Mouse (Mus musculus) heart, postnatal 0 days (tissue): Measurements from ENCODE around the gene Ccz1. TPM values are rescaled to one million over a fixed set of nuclear protein-coding genes. Genes with fewer than 3 reads are reported as not detected.

Experiments used
- ATAC-seq: fragments of 200-750 bp; cut with Nextera tagmentation; 2 replicates; pipeline ENCODE4 v1.8.0; 2017; ENCODE audit warnings: low read depth, moderate number of reproducible peaks, moderate library complexity; ENCODE audit not compliant: insufficient read depth
- DNase-seq: peaks from one replicate; pipeline ENCODE4 v3.0.0-alpha.2; 2016; ENCODE audit warnings: low spot score
- H3K27ac ChIP-seq: fragments of 300-500 bp; sonication (generic); 2 replicates; pipeline ENCODE4 v1.5.1; 2014; ENCODE audit warnings: low read depth, mild to moderate bottlenecking
- H3K27me3 ChIP-seq: fragments of 300-500 bp; sonication (generic); 2 replicates; pipeline ENCODE4 v1.6.1; 2014; ENCODE audit warnings: low read length, mixed read lengths; ENCODE audit not compliant: control insufficient read depth, insufficient read depth
- H3K36me3 ChIP-seq: fragments of 300-500 bp; sonication (generic); replicated peaks from 2 replicates; pipeline ENCODE4 v1.6.1; 2014; ENCODE audit warnings: low read length, mixed read lengths; ENCODE audit not compliant: control insufficient read depth, insufficient read depth
- H3K4me1 ChIP-seq: fragments of 300-500 bp; sonication (generic); 2 replicates; pipeline ENCODE4 v1.6.1; 2014; ENCODE audit warnings: antibody characterized with exemption; ENCODE audit not compliant: control insufficient read depth, insufficient read depth
- H3K4me2 ChIP-seq: fragments of 300-500 bp; sonication (generic); 2 replicates; pipeline ENCODE4 v1.6.1; 2014; ENCODE audit warnings: low read depth, mild to moderate bottlenecking, low read length, moderate library complexity
- H3K4me3 ChIP-seq: fragments of 300-500 bp; sonication (generic); 2 replicates; pipeline ENCODE4 v1.5.1; 2014; ENCODE audit warnings: low read depth, low read length
- H3K9ac ChIP-seq: fragments of 300-500 bp; sonication (generic); replicated peaks from 2 replicates; pipeline ENCODE4 v1.6.1; 2014; ENCODE audit warnings: low read depth, low read length, mixed read lengths
- H3K9me3 ChIP-seq: fragments of 300-500 bp; sonication (generic); replicated peaks from 2 replicates; pipeline ENCODE4 v1.6.1; 2016; ENCODE audit warnings: low read length; ENCODE audit not compliant: control insufficient read depth
- CTCF ChIP-seq: IDR thresholded peaks from 2 replicates; pipeline ENCODE4 v1.5.1; 2016; ENCODE audit warnings: antibody characterized with exemption, control low read depth, low read depth
- EP300 ChIP-seq: IDR thresholded peaks from 2 replicates; pipeline ENCODE4 v1.6.1; 2016; ENCODE audit warnings: antibody characterized with exemption, low read depth
- WGBS: fragments of 180-500 bp; shearing (Covaris S2); extraction: QIAGEN DNeasy Blood & Tissue Kit; methylation state at CpG from one replicate; pipeline ENCODE4 v1.1.7; 2014; 5-methylcytosine and 5-hydroxymethylcytosine counted together
- polyA plus RNA-seq: library from polyadenylated mRNA; unstranded; fragments of >200 nt; fragmentation: Nextera tagmentation; extraction: Ambion mirVana; gene quantifications from 2 replicates; pipeline ENCODE4 v1.2.1, GENCODE M21; 2015
- total RNA-seq: library from RNA; depleted of rRNA; stranded (reverse); fragments of >200 nt; gene quantifications from 2 replicates; pipeline ENCODE4 v1.2.3, GENCODE M21; 2014; ENCODE audit warnings: low replicate concordance

Gene Ccz1
- total and polyA plus RNA-seq, 2 experiments from 2014 or later, result 34.0 to 44.2 TPM

DNA sequence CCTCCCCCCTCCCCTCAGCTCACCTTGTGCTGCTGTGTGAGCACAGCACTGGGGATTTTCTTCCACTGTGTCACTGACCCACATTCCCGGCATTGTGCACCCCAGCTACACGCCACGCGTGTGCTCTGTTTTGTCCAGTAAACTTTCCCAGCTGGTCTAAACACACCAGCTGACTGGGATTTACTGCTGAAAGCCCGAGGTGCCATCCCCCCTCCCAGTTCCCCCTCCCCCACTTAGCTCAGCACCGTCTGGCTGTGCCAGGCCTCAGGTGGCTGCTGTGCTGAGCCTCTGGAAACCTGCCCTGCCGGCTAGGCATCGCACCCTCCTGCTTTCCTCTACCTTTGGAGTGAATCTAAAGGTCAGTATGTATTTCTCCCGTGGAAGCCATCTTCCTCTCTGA, 33.8 kb downstream of the Ccz1 start:
- 33% methylated on average over 9 of the region's 9 CpGs for WGBS
- DNase-seq, result no peak
- Histone ChIP-seq H3K27me3 (no peaks in the 10 kb centered on the region), H3K9ac (no peak overlapping the region), H3K9me3 (no peaks in the 10 kb centered on the region), H3K4me1 (no peaks in the 10 kb centered on the region), H3K4me3 (no peak overlapping the region), H3K27ac (no peak overlapping the region), H3K36me3 (peaks cover 19% of the 10 kb centered on the region), H3K4me2 (no peak overlapping the region)
- no peak for TF ChIP-seq CTCF
- ATAC-seq, result peak; percentile 41; the same call in 1 of the 2 replicates

DNA sequence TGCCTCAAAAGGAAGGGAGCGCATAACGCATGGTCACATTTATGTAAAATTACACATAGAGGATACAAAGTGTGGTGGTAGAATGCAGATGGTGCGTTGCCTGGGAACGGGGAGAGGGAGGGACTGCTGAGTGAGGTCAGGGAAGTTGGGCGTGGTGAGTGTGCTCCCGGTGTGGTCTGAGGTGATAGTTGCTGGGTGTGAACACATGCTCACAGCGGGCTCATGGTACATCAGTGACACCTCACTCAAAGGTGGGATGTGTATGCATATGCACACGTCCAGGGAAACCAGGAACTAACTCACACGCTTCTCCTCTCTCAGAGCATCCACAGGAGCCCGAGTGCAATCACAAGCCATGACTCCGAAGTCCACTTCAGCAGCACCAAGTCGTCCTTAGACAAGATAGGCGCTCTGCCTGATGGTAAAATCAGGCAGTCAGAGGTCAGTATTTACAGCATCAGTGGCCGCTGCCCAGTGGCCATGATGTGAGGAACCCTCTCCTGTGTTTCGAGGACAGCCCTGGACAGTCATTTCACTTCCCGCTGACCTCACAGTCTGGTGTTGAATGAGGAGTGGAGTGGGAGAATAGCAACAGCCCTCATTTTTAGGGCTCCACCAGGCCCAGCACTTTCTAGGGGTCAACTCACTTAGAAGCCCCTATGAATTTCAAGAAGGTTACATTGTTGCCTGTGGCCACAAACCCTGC, 37.8 kb downstream of the Ccz1 start:
- WGBS, result 57% methylated on average over 16 of the region's 16 CpGs
- no peaks in the 10 kb centered on the region for H3K27me3 ChIP-seq
- H3K27ac ChIP-seq, result no peak overlapping the region
- H3K9me3 ChIP-seq, result no peaks in the 10 kb centered on the region
- no peak for ATAC-seq
- no peak overlapping the region for H3K9ac ChIP-seq
- no peak overlapping the region for H3K4me3 ChIP-seq
- no peak for DNase-seq
- H3K4me2 ChIP-seq, result no peak overlapping the region
- no peaks in the 10 kb centered on the region for H3K4me1 ChIP-seq
- H3K36me3 ChIP-seq, result no peaks in the 10 kb centered on the region
- TF ChIP-seq CTCF, result no peak
- no peak for TF ChIP-seq EP300

GRCm38 (mm10) chr5:143976232-143976631, 38.4 kb downstream of the Ccz1 start:
- DNase-seq, result no peak
- Histone ChIP-seq H3K27me3 (no peaks in the 10 kb centered on the region), H3K4me1 (no peaks in the 10 kb centered on the region), H3K4me2 (no peak overlapping the region), H3K36me3 (no peaks in the 10 kb centered on the region), H3K9ac (no peak overlapping the region), H3K27ac (no peak overlapping the region), H3K9me3 (no peaks in the 10 kb centered on the region), H3K4me3 (no peak overlapping the region)
- ATAC-seq, result no peak
- TF ChIP-seq CTCF (no peak), EP300 (no peak)
- WGBS, result 73% methylated on average over 11 of the region's 11 CpGs

- no peaks in the 10 kb centered on the region for H3K4me1 ChIP-seq
- H3K27ac ChIP-seq, result no peak overlapping the region
- no peaks in the 10 kb centered on the region for H3K9me3 ChIP-seq
- no peak overlapping the region for H3K4me3 ChIP-seq
- H3K9ac ChIP-seq, result no peak overlapping the region
- TF ChIP-seq CTCF (no peak), EP300 (no peak)
- H3K36me3 ChIP-seq, result no peaks in the 10 kb centered on the region
- ATAC-seq (peak; percentile 41), DNase-seq (no peak)
- H3K4me2 ChIP-seq, result no peak overlapping the region
- no peaks in the 10 kb centered on the region for H3K27me3 ChIP-seq
- WGBS, result 18% methylated on average over 2 of the region's 2 CpGs
Observed at GRCm38 (mm10) chr5:143975631-143975933, 39.1 kb downstream of the Ccz1 start.

DNA sequence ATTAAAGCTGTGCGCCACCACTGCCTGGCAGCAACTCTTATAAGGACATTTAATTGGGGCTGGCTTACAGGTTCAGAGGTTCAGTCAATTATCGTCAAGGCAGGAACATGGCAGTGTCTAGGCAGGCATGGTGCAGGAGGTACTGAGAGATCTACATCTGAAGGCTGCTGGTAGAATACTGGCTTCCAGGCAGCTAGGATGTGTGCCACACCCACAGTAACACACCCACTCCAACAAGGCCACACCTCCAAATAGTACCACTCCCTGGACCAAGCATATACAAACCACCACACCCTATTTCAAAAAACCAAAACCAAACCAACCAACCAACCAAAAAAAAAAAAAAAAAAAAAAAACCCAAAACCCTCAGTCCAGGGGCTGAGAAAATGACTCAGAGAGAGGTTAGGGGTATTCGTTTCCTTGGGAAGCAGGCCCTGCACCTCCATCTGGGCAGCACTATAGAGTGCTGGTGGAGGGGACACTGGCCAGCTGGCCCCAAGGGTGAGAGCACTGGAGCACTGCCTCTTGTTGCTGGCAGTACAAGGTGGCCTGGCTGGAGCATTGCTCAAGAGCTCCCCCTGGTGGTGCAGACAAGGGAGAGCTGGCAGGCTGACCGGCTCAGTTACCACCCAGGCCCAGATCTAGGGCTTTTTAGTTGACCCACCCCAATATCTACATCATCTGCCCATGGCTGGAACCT, 39.6 kb downstream of the Ccz1 start:
- 45% methylated on average over 4 of the region's 4 CpGs for WGBS
- Histone ChIP-seq H3K9ac (no peak overlapping the region), H3K4me2 (no peak overlapping the region), H3K27ac (no peak overlapping the region), H3K9me3 (no peaks in the 10 kb centered on the region), H3K36me3 (no peaks in the 10 kb centered on the region), H3K4me3 (no peak overlapping the region), H3K27me3 (no peaks in the 10 kb centered on the region), H3K4me1 (no peaks in the 10 kb centered on the region)
- no peak for TF ChIP-seq EP300
- TF ChIP-seq CTCF, result peak; percentile 88
- DNase-seq, result peak; percentile 31
- peak; percentile 77 for ATAC-seq
